In genomic region chr2:172796955-172797354, GRCm38 (mm10) we compare ENCODE assay signal across 20 mouse cellular contexts.
DNase-seq lines count a peak whose midpoint lies in the region; ATAC-seq and TF ChIP-seq lines count a peak whose summit lies in the region.
"Had no signal": no experiment of that assay in that cellular context is flagged by ENCODE, and none has a peak within 500 bp of the region (broad histone marks: within the 10 kb centered on the region; RNA-seq: fewer than 3 reads in every experiment).

No protein-coding gene starts in this region.

- no peak overlapping the region for H3K9ac ChIP-seq in forebrain, embryonic 11.5 days (ENCODE audit: low read length)
- H3K9ac ChIP-seq in forebrain, postnatal 0 days = no peak overlapping the region
- no peak overlapping the region for H3K9ac ChIP-seq in liver, adult 2 months (ENCODE audit: low read depth, low read length)
- H3K9ac ChIP-seq in liver, postnatal 0 days (replicated peaks) = no peak overlapping the region
- H3K9ac ChIP-seq in CH12.LX (ENCODE audit: insufficient read depth, low read depth) = no peak overlapping the region
- H3K9ac ChIP-seq: embryonic facial prominence, embryonic 15.5 days; heart, embryonic 13.5 days; hindbrain, embryonic 15.5 days had no signal

- TF ChIP-seq RAD21 in CH12.LX (IDR thresholded peaks at IDR 0.05; ENCODE audit: low read depth, low read length) = no peak

- no peaks in the 10 kb centered on the region for H3K27me3 ChIP-seq in forebrain, embryonic 11.5 days (ENCODE audit: control insufficient read depth, insufficient read depth, low read length)
- no peaks in the 10 kb centered on the region for H3K27me3 ChIP-seq in forebrain, postnatal 0 days (ENCODE audit: insufficient read depth, low read length)
- H3K27me3 ChIP-seq in liver, adult 2 months (ENCODE audit: control insufficient read depth, insufficient read depth, low read length) = no peaks in the 10 kb centered on the region
- H3K27me3 ChIP-seq in liver, postnatal 0 days (ENCODE audit: insufficient read depth, low read length) = no peaks in the 10 kb centered on the region
- H3K27me3 ChIP-seq in CH12.LX (replicated peaks) = peaks cover 46% of the 10 kb centered on the region
- no peaks in the 10 kb centered on the region for H3K27me3 ChIP-seq in thymus, adult 2 months (ENCODE audit: control insufficient read depth, insufficient read depth, low read length)
- H3K27me3 ChIP-seq: hindbrain, embryonic 15.5 days had no signal

- ATAC-seq in forebrain, embryonic 11.5 days (replicated peaks; ENCODE audit: low FRiP score) = 0 out of 2 replicates have a peak, but pooled peaks have one; percentile 22
- no peak for ATAC-seq in forebrain, postnatal 0 days
- no peak for ATAC-seq in liver, postnatal 0 days
- ATAC-seq: intestine, embryonic 16.5 days had no signal

- dilution Hi-C loops in CH12.LX (cut with MboI; ENCODE audit: extremely low pct_ligation_motif_present, extremely low pct_unique_long_range_greater_than_20kb, low sequenced_read_pairs) = no loop called here

- in situ Hi-C loops in CH12.LX (cut with MboI; ENCODE audit: low pct_ligation_motif_present, low pct_unique_long_range_greater_than_20kb, low sequenced_read_pairs) = no loop called here

- no peaks in the 10 kb centered on the region for H3K4me1 ChIP-seq in forebrain, embryonic 11.5 days (replicated peaks; ENCODE audit: control insufficient read depth, insufficient read depth, low read length)
- no peaks in the 10 kb centered on the region for H3K4me1 ChIP-seq in forebrain, postnatal 0 days (ENCODE audit: insufficient read depth)
- no peaks in the 10 kb centered on the region for H3K4me1 ChIP-seq in liver, adult 2 months (ENCODE audit: control insufficient read depth, insufficient read depth, low read length)
- H3K4me1 ChIP-seq in liver, postnatal 0 days (ENCODE audit: insufficient read depth) = no peaks in the 10 kb centered on the region
- no peaks in the 10 kb centered on the region for H3K4me1 ChIP-seq in CH12.LX (ENCODE audit: control insufficient read depth in 1 of 2, insufficient read depth in 2 of 2)
- H3K4me1 ChIP-seq in thymus, adult 2 months (replicated peaks; ENCODE audit: control insufficient read depth, insufficient read depth, low read length) = peaks cover 28% of the 10 kb centered on the region
- H3K4me1 ChIP-seq: heart, embryonic 13.5 days had no signal

- TF ChIP-seq CTCF in forebrain, postnatal 0 days (IDR thresholded peaks at IDR 0.05; ENCODE audit: low read depth) = no peak
- no peak for TF ChIP-seq CTCF in liver, adult 2 months (IDR thresholded peaks at IDR 0.05; ENCODE audit: low read depth, low read length)
- no peak for TF ChIP-seq CTCF in liver, postnatal 0 days (IDR thresholded peaks at IDR 0.05; ENCODE audit: low read depth)
- no peak for TF ChIP-seq CTCF in CH12.LX (conservative IDR thresholded peaks at IDR 0.05 in 1 of 2, IDR thresholded peaks at IDR 0.05 in 1 of 2; ENCODE audit: low read depth in 2 of 2, low read length in 2 of 2)
- TF ChIP-seq CTCF in thymus, adult 2 months (IDR thresholded peaks at IDR 0.05; ENCODE audit: borderline replicate concordance, control insufficient read depth, extremely low read depth, insufficient read depth, low read length, poor library complexity) = no peak

- TF ChIP-seq POLR2A in liver, adult 2 months (IDR thresholded peaks at IDR 0.05; ENCODE audit: extremely low read depth, insufficient read depth, low read length) = no peak
- TF ChIP-seq POLR2A in CH12.LX (IDR thresholded peaks at IDR 0.05; ENCODE audit: low read depth, low read length) = no peak
- TF ChIP-seq POLR2A in thymus, adult 2 months (IDR thresholded peaks at IDR 0.05; ENCODE audit: control insufficient read depth, extremely low read depth, insufficient read depth, low read length, poor library complexity) = no peak

- TF ChIP-seq EP300 in liver, postnatal 0 days (IDR thresholded peaks at IDR 0.05; ENCODE audit: low read depth) = no peak
- no peak for TF ChIP-seq EP300 in CH12.LX (IDR thresholded peaks at IDR 0.05; ENCODE audit: low read length)

- DNase-seq in forebrain, embryonic 11.5 days (ENCODE audit: low spot score) = no peak
- DNase-seq in forebrain, postnatal 0 days = no peak
- peak; percentile 16 for DNase-seq in liver, adult 2 months (ENCODE audit: extremely low read depth, low read depth, low spot score)
- DNase-seq in liver, postnatal 0 days = no peak
- no peak for DNase-seq in CH12.LX (ENCODE audit: extremely low read depth)
- peak; percentile 59 for DNase-seq in embryo, embryonic 10.5 days (ENCODE audit: low spot score)
- no peak for DNase-seq in thymus, adult 2 months
- DNase-seq: adrenal gland, adult 8-10 months; adrenal gland, postnatal 36 days; cerebellum, adult 11 months; cerebellum, adult 8-10 months; cerebellum, postnatal 14 days; gastrocnemius, adult 2 months; gastrocnemius, postnatal 25 days; heart, postnatal 36 days had no signal

- no peaks in the 10 kb centered on the region for H3K79me2 ChIP-seq in liver, adult 2 months (ENCODE audit: control insufficient read depth, insufficient read depth, low read length)
- no peaks in the 10 kb centered on the region for H3K79me2 ChIP-seq in CH12.LX (replicated peaks; ENCODE audit: control insufficient read depth, extremely low read depth, insufficient read depth, poor library complexity, severe bottlenecking)

- H3K36me3 ChIP-seq in forebrain, embryonic 11.5 days (ENCODE audit: control insufficient read depth, insufficient read depth, low read length) = no peaks in the 10 kb centered on the region
- H3K36me3 ChIP-seq in forebrain, postnatal 0 days (ENCODE audit: insufficient read depth) = no peaks in the 10 kb centered on the region
- no peaks in the 10 kb centered on the region for H3K36me3 ChIP-seq in liver, adult 2 months (ENCODE audit: control insufficient read depth, insufficient read depth, low read length)
- H3K36me3 ChIP-seq in liver, postnatal 0 days (replicated peaks; ENCODE audit: insufficient read depth, low read length) = no peaks in the 10 kb centered on the region
- H3K36me3 ChIP-seq in CH12.LX (replicated peaks in 1 of 2; ENCODE audit: control insufficient read depth in 1 of 2, insufficient read depth in 1 of 2, low read length in 1 of 2) = no peaks in the 10 kb centered on the region
- H3K36me3 ChIP-seq in thymus, adult 2 months (ENCODE audit: control insufficient read depth, insufficient read depth, low read length) = no peaks in the 10 kb centered on the region
- H3K36me3 ChIP-seq: embryonic facial prominence, embryonic 15.5 days; heart, embryonic 13.5 days; hindbrain, embryonic 15.5 days had no signal

- H3K9me3 ChIP-seq in forebrain, embryonic 11.5 days (ENCODE audit: control insufficient read depth, low read length) = no peaks in the 10 kb centered on the region
- H3K9me3 ChIP-seq in forebrain, postnatal 0 days (ENCODE audit: low read length) = no peaks in the 10 kb centered on the region
- no peaks in the 10 kb centered on the region for H3K9me3 ChIP-seq in liver, postnatal 0 days (ENCODE audit: low read length)
- H3K9me3 ChIP-seq in CH12.LX (replicated peaks; ENCODE audit: low read length) = peaks cover 5% of the 10 kb centered on the region
- H3K9me3 ChIP-seq: embryonic facial prominence, embryonic 15.5 days; heart, embryonic 13.5 days; hindbrain, embryonic 15.5 days had no signal

- no peak overlapping the region for H3K27ac ChIP-seq in forebrain, embryonic 11.5 days (ENCODE audit: low read depth, low read length)
- no peak overlapping the region for H3K27ac ChIP-seq in forebrain, postnatal 0 days (ENCODE audit: low read depth, low read length)
- H3K27ac ChIP-seq in liver, adult 2 months (replicated peaks; ENCODE audit: insufficient read depth, low read depth, low read length) = no peak overlapping the region
- H3K27ac ChIP-seq in liver, postnatal 0 days (ENCODE audit: low read depth) = no peak overlapping the region
- H3K27ac ChIP-seq in CH12.LX (ENCODE audit: insufficient read depth, low read depth) = no peak overlapping the region
- no peak overlapping the region for H3K27ac ChIP-seq in thymus, adult 2 months (ENCODE audit: control insufficient read depth, insufficient read depth, low read length)
- H3K27ac ChIP-seq: embryonic facial prominence, embryonic 15.5 days; gastrocnemius, adult 2 months; heart, embryonic 13.5 days; hindbrain, embryonic 15.5 days had no signal

- 32% methylated on average over 6 of the region's 6 CpGs for WGBS in forebrain, embryonic 11.5 days
- 26% methylated on average over 6 of the region's 6 CpGs for WGBS in forebrain, postnatal 0 days
- WGBS in liver, adult 2 months = 14% methylated on average over 6 of the region's 6 CpGs
- 35% methylated on average over 6 of the region's 6 CpGs for WGBS in liver, postnatal 0 days (ENCODE audit: insufficient replicate concordance)
- 49% methylated on average over 6 of the region's 6 CpGs for WGBS in thymus, adult 2 months

- H3K4me2 ChIP-seq in forebrain, embryonic 11.5 days (ENCODE audit: low read depth, low read length, severe bottlenecking) = no peak overlapping the region
- no peak overlapping the region for H3K4me2 ChIP-seq in forebrain, postnatal 0 days (ENCODE audit: low read depth)
- H3K4me2 ChIP-seq in liver, postnatal 0 days (ENCODE audit: low read depth, low read length) = no peak overlapping the region
- H3K4me2 ChIP-seq in CH12.LX (ENCODE audit: insufficient read depth, low read depth, poor library complexity, severe bottlenecking) = no peak overlapping the region
- H3K4me2 ChIP-seq: embryonic facial prominence, embryonic 15.5 days; heart, embryonic 13.5 days; hindbrain, embryonic 15.5 days had no signal

- H3K4me3 ChIP-seq in forebrain, embryonic 11.5 days (ENCODE audit: low read depth, low read length) = no peak overlapping the region
- H3K4me3 ChIP-seq in forebrain, postnatal 0 days (ENCODE audit: low read depth, low read length) = no peak overlapping the region
- no peak overlapping the region for H3K4me3 ChIP-seq in liver, adult 2 months (ENCODE audit: insufficient read depth, low read depth, low read length)
- no peak overlapping the region for H3K4me3 ChIP-seq in liver, postnatal 0 days (ENCODE audit: low read depth, low read length)
- H3K4me3 ChIP-seq in CH12.LX (replicated peaks in 1 of 3; ENCODE audit: low read depth in 2 of 3, low read length in 2 of 3, poor library complexity in 1 of 3) = no peak overlapping the region
- no peak overlapping the region for H3K4me3 ChIP-seq in thymus, adult 2 months (ENCODE audit: control insufficient read depth, insufficient read depth, low read length)
- H3K4me3 ChIP-seq: embryonic facial prominence, embryonic 15.5 days; erythroblast, embryonic 14.5 days; gastrocnemius, adult 2 months; heart, embryonic 13.5 days; hindbrain, embryonic 15.5 days had no signal

TF ChIP-seq in CH12.LX, 34 proteins besides CTCF, POLR2A, EP300 and RAD21:
- peak; percentile 90 for TF ChIP-seq MXI1 (IDR thresholded peaks at IDR 0.05; ENCODE audit: low read depth, low read length)
- TF ChIP-seq CHD2 (IDR thresholded peaks at IDR 0.05; ENCODE audit: low read length) = no peak

Comparison
In these comparisons a context has a peak if more than half of its experiments do, and no peak if none do; other contexts are left out.
1. DNase-seq: peak in liver, adult 2 months (single experiment) and embryo, embryonic 10.5 days (single experiment); none in forebrain, embryonic 11.5 days (single experiment), forebrain, postnatal 0 days (single experiment), liver, postnatal 0 days (single experiment), CH12.LX (single experiment) and thymus, adult 2 months (single experiment).